Mouse (Mus musculus) brain, embryonic 14.5 days (tissue): ENCODE data around the gene Fhdc1.

Experiments used
- CTCF ChIP-seq: fragments of 200-500 bp; IDR thresholded peaks from 2 replicates; pipeline ENCODE4 v1.5.1; 2012; ENCODE audit warnings: inconsistent platforms, mild to moderate bottlenecking, moderate library complexity, borderline replicate concordance; ENCODE audit not compliant: insufficient read depth, insufficient read length; ENCODE audit errors: extremely low read depth
- POLR2A ChIP-seq: fragments of 200-500 bp; IDR thresholded peaks from 2 replicates; pipeline ENCODE4 v1.6.1; 2012; ENCODE audit warnings: mild to moderate bottlenecking, inconsistent platforms, borderline replicate concordance; ENCODE audit not compliant: poor library complexity, insufficient read depth, insufficient read length, severe bottlenecking; ENCODE audit errors: extremely low read depth

- TF ChIP-seq CTCF (no peak), POLR2A (no peak)
These were observed 19.7 kb downstream of the Fhdc1 start for GRCm38 (mm10) chr3:84460499-84460898.
